Mouse (Mus musculus): ENCODE results near the gene Mipep. TPM values are rescaled to one million over a fixed set of nuclear protein-coding genes. Genes with fewer than 3 reads are reported as not detected.
A peak's percentile ranks its signal among the peaks of the same experiment; 100 is the strongest.

Gene Mipep
- polyA plus RNA-seq, 1 experiment from 2014 or later = 24.0 TPM

DNA sequence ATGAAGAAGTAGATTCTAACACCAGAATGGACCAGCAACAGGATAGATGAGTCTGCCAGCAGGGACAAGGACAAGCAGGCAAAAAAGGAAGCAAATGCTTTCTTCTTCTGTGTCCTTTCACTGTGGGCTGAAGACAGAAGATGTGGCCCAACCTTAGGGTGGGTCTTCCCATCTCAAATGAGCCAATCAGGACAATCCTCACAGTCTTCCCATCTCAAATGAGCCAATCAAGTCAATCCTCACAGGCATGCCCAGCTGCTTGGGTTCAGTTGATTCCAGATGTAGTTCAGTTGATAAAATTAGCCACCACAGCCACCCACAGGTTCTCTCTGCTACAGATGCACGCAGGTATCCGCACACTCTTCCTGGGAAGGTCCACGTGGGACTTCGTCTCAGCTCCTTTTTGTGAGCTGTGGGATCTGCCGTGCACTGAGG lies 6.9 kb upstream of the Mipep start:
- Histone ChIP-seq H3K9ac (replicated peaks; ENCODE audit: low read depth, low read length) (no peak overlapping the region), H3K9me3 (ENCODE audit: control insufficient read depth, low read depth, low read length) (no peaks in the 10 kb centered on the region), H3K27ac (ENCODE audit: low read length) (no peak overlapping the region), H3K4me1 (ENCODE audit: control insufficient read depth, insufficient read depth, low read length) (no peaks in the 10 kb centered on the region), H3K27me3 (ENCODE audit: control insufficient read depth, insufficient read depth, low read length) (no peaks in the 10 kb centered on the region), H3K36me3 (ENCODE audit: control insufficient read depth, insufficient read depth, low read length) (no peaks in the 10 kb centered on the region), H3K4me2 (replicated peaks; ENCODE audit: low read depth, low read length) (no peak overlapping the region), H3K4me3 (ENCODE audit: low read depth, low read length) (no peak overlapping the region)
- no peak for ATAC-seq (ENCODE audit: insufficient number of reproducible peaks, insufficient read depth, low FRiP score, low read depth)
- WGBS = 83% methylated on average over 5 of the region's 5 CpGs

DNA sequence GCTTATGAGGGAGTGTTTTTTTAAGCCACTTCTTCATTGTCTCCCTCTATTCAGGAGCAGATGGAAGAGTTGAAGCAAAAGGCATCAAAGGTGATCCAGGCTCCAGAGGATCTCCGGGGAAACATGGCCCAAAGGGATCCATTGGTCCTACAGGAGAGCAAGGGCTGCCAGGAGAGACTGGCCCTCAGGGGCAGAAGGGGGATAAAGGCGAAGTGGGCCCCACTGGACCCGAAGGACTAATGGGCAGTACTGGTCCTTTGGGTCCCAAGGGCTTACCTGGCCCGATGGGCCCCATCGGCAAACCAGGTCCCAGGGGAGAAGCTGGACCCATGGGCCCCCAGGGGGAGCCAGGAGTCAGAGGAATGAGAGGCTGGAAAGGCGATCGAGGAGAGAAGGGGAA lies 5.2 kb upstream of the Mipep start:
- WGBS = 95% methylated on average over 7 of the region's 7 CpGs

DNA sequence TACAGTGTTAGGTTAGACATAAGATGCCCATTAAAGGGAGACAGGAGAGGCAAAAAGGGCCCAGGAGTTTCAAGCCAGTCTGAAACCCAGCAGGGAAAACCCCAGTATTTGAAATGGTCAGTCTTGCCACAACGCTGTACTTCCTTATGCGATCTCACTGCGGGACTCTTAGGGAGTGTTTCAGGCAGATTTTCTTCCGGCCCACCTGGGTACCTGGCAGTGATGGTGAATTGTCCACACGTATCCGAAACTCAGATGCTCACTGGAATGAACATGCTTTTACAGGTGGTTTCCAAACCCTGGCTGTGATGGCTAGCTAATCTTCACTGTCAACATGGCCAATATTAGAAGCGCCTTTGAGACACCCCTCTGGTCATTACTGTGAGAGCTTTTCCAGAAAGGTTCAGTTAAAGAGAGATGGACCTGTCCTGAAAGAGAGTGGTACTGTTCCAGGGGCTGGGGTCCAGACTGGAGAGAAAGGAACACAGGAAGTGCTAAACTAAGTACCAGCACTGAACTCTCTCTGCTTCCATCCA lies 2.2 kb upstream of the Mipep start:
- ATAC-seq (ENCODE audit: insufficient number of reproducible peaks, insufficient read depth, low FRiP score, low read depth) = no peak
- H3K9ac ChIP-seq (replicated peaks; ENCODE audit: low read depth, low read length) = no peak overlapping the region
- H3K36me3 ChIP-seq (ENCODE audit: control insufficient read depth, insufficient read depth, low read length) = no peaks in the 10 kb centered on the region
- WGBS = 42% methylated on average over 7 of the region's 7 CpGs
- H3K4me1 ChIP-seq (ENCODE audit: control insufficient read depth, insufficient read depth, low read length) = no peaks in the 10 kb centered on the region
- H3K4me3 ChIP-seq (ENCODE audit: low read depth, low read length) = no peak overlapping the region
- no peak overlapping the region for H3K4me2 ChIP-seq (replicated peaks; ENCODE audit: low read depth, low read length)
- no peaks in the 10 kb centered on the region for H3K27me3 ChIP-seq (ENCODE audit: control insufficient read depth, insufficient read depth, low read length)
- no peaks in the 10 kb centered on the region for H3K9me3 ChIP-seq (ENCODE audit: control insufficient read depth, low read depth, low read length)
- no peak overlapping the region for H3K27ac ChIP-seq (ENCODE audit: low read length)

More for the DNA sequence above, 5.2 kb upstream of the Mipep start:
- Histone ChIP-seq H3K36me3 (ENCODE audit: control insufficient read depth, insufficient read depth, low read length) (no peaks in the 10 kb centered on the region), H3K4me2 (replicated peaks; ENCODE audit: low read depth, low read length) (no peak overlapping the region), H3K4me3 (ENCODE audit: low read depth, low read length) (no peak overlapping the region), H3K27me3 (ENCODE audit: control insufficient read depth, insufficient read depth, low read length) (no peaks in the 10 kb centered on the region), H3K9me3 (ENCODE audit: control insufficient read depth, low read depth, low read length) (no peaks in the 10 kb centered on the region), H3K4me1 (ENCODE audit: control insufficient read depth, insufficient read depth, low read length) (no peaks in the 10 kb centered on the region), H3K9ac (replicated peaks; ENCODE audit: low read depth, low read length) (no peak overlapping the region), H3K27ac (ENCODE audit: low read length) (no peak overlapping the region)
- no peak for ATAC-seq (ENCODE audit: insufficient number of reproducible peaks, insufficient read depth, low FRiP score, low read depth)

DNA sequence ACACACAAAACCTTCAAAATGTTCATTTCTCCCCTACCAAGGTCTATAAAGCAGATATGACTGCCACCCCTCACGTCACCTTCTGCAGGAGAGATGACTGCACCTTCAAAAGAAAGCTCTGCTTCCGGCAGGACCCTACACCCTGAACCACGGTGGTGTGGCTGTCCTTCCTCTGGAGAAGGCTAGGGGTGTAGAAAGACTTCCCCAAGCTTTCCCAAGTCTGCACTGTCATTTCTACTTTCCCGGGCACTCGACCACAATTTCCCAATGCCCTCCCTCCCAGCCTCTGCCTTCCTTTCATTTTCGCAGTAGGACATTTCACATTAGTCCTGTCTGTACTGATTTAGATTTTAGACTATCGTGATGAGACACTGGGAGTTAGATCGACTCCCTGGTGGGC lies 1.2 kb upstream of the Mipep start:
- Histone ChIP-seq H3K4me2 (replicated peaks; ENCODE audit: low read depth, low read length) (no peak overlapping the region), H3K36me3 (ENCODE audit: control insufficient read depth, insufficient read depth, low read length) (no peaks in the 10 kb centered on the region), H3K4me3 (ENCODE audit: low read depth, low read length) (no peak overlapping the region), H3K4me1 (ENCODE audit: control insufficient read depth, insufficient read depth, low read length) (no peaks in the 10 kb centered on the region), H3K27ac (ENCODE audit: low read length) (no peak overlapping the region), H3K9me3 (ENCODE audit: control insufficient read depth, low read depth, low read length) (no peaks in the 10 kb centered on the region), H3K9ac (replicated peaks; ENCODE audit: low read depth, low read length) (no peak overlapping the region), H3K27me3 (ENCODE audit: control insufficient read depth, insufficient read depth, low read length) (no peaks in the 10 kb centered on the region)
- 43% methylated on average over 8 of the region's 8 CpGs for WGBS
- ATAC-seq (ENCODE audit: insufficient number of reproducible peaks, insufficient read depth, low FRiP score, low read depth) = no peak

DNA sequence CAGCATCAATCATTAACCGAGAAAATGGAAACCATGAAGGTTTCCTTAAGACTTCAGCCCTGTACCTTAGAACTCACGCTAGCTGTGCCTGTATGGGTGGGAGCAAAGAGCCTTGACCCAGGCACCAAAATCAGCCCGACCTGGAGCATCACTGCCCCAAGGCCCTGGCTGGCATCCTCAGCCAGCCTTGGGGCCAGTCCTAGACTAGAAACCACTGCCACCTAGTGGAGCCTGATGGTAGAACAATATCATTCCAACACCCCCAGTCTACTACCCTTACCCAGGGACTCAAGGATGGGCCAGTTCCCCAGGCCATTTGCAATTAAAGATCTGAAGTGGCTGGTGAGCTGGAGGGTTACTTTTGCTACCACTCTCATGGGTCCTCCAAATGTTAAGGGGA lies 5.7 kb downstream of the Mipep start:
- H3K4me1 ChIP-seq (ENCODE audit: control insufficient read depth, insufficient read depth, low read length) = no peaks in the 10 kb centered on the region
- 49% methylated on average over 3 of the region's 3 CpGs for WGBS
- H3K4me2 ChIP-seq (replicated peaks; ENCODE audit: low read depth, low read length) = no peak overlapping the region
- no peak overlapping the region for H3K27ac ChIP-seq (ENCODE audit: low read length)
- H3K9ac ChIP-seq (replicated peaks; ENCODE audit: low read depth, low read length) = no peak overlapping the region
- no peak overlapping the region for H3K4me3 ChIP-seq (ENCODE audit: low read depth, low read length)
- ATAC-seq (ENCODE audit: insufficient number of reproducible peaks, insufficient read depth, low FRiP score, low read depth) = peak; percentile 56; the same call in 1 of the 2 replicates
- H3K9me3 ChIP-seq (ENCODE audit: control insufficient read depth, low read depth, low read length) = no peaks in the 10 kb centered on the region
- H3K36me3 ChIP-seq (ENCODE audit: control insufficient read depth, insufficient read depth, low read length) = peaks cover 9% of the 10 kb centered on the region; the same call in 1 of the 2 replicates
- no peaks in the 10 kb centered on the region for H3K27me3 ChIP-seq (ENCODE audit: control insufficient read depth, insufficient read depth, low read length)

DNA sequence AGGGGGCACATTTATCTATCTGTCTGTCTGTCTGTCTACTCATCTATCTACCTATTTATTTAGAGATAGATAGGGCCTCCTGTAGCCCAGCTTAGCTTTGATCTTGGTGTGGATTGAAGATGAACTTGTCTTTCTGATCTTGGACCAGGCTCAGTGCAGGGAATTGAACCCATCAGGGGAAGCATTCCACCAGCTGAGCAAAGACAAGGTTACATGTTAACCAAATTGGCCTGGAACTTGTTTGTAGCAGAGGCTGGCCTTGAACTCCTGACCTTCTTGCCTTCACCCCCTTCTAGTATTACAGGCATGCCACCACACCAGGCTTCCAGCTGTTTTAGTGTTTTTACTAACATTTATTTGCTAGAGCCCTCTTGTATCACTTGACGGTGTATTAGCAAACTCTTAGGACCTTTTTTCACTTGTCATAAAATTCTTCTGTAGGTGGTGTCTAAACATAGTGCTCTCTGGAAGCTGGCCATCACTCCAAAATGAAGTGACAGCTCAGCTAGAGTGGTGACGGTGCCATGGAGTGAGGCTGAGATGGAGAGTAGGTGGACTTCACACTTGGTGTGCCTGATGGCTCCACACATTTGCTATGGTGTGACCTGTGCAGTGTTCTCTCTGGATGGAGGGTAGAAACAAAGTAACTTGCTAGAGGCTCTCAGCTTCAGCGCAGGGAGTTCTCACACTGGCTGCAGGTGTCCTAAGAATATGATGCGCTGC lies 12.4 kb downstream of the Mipep start:
- no peak for ATAC-seq (ENCODE audit: insufficient number of reproducible peaks, insufficient read depth, low FRiP score, low read depth)
- Histone ChIP-seq H3K36me3 (ENCODE audit: control insufficient read depth, insufficient read depth, low read length) (peaks cover 13% of the 10 kb centered on the region; the same call in 1 of the 2 replicates), H3K27ac (ENCODE audit: low read length) (no peak overlapping the region), H3K4me2 (replicated peaks; ENCODE audit: low read depth, low read length) (no peak overlapping the region), H3K27me3 (ENCODE audit: control insufficient read depth, insufficient read depth, low read length) (no peaks in the 10 kb centered on the region), H3K4me1 (ENCODE audit: control insufficient read depth, insufficient read depth, low read length) (no peaks in the 10 kb centered on the region), H3K4me3 (ENCODE audit: low read depth, low read length) (no peak overlapping the region), H3K9me3 (ENCODE audit: control insufficient read depth, low read depth, low read length) (no peaks in the 10 kb centered on the region), H3K9ac (replicated peaks; ENCODE audit: low read depth, low read length) (no peak overlapping the region)
- WGBS = 91% methylated on average over 4 of the region's 4 CpGs

DNA sequence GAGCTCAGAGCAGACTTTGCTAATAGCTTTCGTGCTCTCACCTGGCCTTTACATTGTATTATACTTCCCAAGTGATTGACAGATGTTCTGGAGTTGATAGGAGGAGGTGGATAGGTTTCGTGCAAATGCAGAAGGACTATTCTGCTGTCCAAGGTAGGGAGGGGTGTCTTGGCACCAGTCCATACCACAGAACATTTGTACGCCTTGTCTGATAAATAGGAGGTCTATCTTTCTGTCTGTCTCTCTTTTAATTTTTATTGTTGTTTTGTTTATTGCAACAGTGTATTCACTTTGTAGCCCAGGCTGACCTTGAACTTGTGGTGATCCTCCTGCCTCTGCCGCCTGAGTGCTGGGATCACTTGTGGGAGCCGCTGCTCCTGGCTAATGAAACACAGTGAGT lies 13.2 kb downstream of the Mipep start:
- no peak for ATAC-seq (ENCODE audit: insufficient number of reproducible peaks, insufficient read depth, low FRiP score, low read depth)
- 88% methylated on average over 5 of the region's 5 CpGs for WGBS
- no peak overlapping the region for H3K27ac ChIP-seq (ENCODE audit: low read length)
- no peak overlapping the region for H3K9ac ChIP-seq (replicated peaks; ENCODE audit: low read depth, low read length)
- H3K9me3 ChIP-seq (ENCODE audit: control insufficient read depth, low read depth, low read length) = no peaks in the 10 kb centered on the region
- H3K4me3 ChIP-seq (ENCODE audit: low read depth, low read length) = no peak overlapping the region
- H3K27me3 ChIP-seq (ENCODE audit: control insufficient read depth, insufficient read depth, low read length) = no peaks in the 10 kb centered on the region
- H3K4me2 ChIP-seq (replicated peaks; ENCODE audit: low read depth, low read length) = no peak overlapping the region
- H3K4me1 ChIP-seq (ENCODE audit: control insufficient read depth, insufficient read depth, low read length) = no peaks in the 10 kb centered on the region
- H3K36me3 ChIP-seq (ENCODE audit: control insufficient read depth, insufficient read depth, low read length) = peaks cover 14% of the 10 kb centered on the region; the same call in 1 of the 2 replicates

DNA sequence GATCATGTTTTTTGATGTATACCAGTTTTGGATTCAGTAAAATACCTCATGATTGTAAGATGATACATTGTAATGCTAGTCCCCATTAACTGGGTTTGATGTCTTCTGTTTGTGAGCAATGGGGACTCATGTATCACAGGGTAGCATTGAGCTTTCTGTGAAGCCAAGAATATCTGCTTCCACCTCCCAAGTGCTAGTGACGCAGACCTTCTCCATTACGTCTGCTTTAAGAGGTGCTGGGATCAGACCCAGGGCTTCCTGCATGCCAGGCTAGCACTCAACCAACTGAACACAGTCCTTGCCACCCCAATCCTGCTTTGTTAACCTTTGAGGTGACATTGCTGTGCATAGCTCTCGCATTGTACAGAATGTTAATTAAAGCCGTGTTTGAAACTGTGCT lies 14.3 kb downstream of the Mipep start:
- no peak for ATAC-seq (ENCODE audit: insufficient number of reproducible peaks, insufficient read depth, low FRiP score, low read depth)
- Histone ChIP-seq H3K4me3 (ENCODE audit: low read depth, low read length) (no peak overlapping the region), H3K4me1 (ENCODE audit: control insufficient read depth, insufficient read depth, low read length) (no peaks in the 10 kb centered on the region), H3K9me3 (ENCODE audit: control insufficient read depth, low read depth, low read length) (no peaks in the 10 kb centered on the region), H3K27me3 (ENCODE audit: control insufficient read depth, insufficient read depth, low read length) (no peaks in the 10 kb centered on the region), H3K9ac (replicated peaks; ENCODE audit: low read depth, low read length) (no peak overlapping the region), H3K36me3 (ENCODE audit: control insufficient read depth, insufficient read depth, low read length) (peaks cover 21% of the 10 kb centered on the region; the same call in 1 of the 2 replicates), H3K27ac (ENCODE audit: low read length) (no peak overlapping the region), H3K4me2 (replicated peaks; ENCODE audit: low read depth, low read length) (no peak overlapping the region)
- WGBS = 85% methylated on average over 4 of the region's 4 CpGs

Measured in stomach, embryonic 14.5 days (tissue).